Mouse (Mus musculus): Measurements from ENCODE around the gene Actn3. TPM values are rescaled to one million over a fixed set of nuclear protein-coding genes. Genes with fewer than 3 reads are reported as not detected.
A peak's percentile ranks its signal among the peaks of the same experiment; 100 is the strongest.

Actn3 gene
- polyA plus RNA-seq, 1 experiment from 2014 or later = 1.6 TPM

GRCm38 (mm10) chr19:4855470-4855820 lies 22.3 kb downstream of the Actn3 start:
- Histone ChIP-seq H3K36me3 (0 out of 2 replicates have a peak, but pooled peaks cover 3% of the 10 kb centered on the region), H3K4me3 (peak overlapping the region; percentile 65), H3K4me2 (replicated peaks) (peak overlapping the region; percentile 96), H3K27ac (replicated peaks) (peak overlapping the region; percentile 75), H3K4me1 (peaks cover 15% of the 10 kb centered on the region), H3K9me3 (no peaks in the 10 kb centered on the region), H3K9ac (replicated peaks) (peak overlapping the region; percentile 71), H3K27me3 (peaks cover 17% of the 10 kb centered on the region)
- no peak; the same call in none of the 2 replicates for ATAC-seq (ENCODE audit: low FRiP score, low read depth)
- WGBS = 1% methylated on average over 14 of the region's 14 CpGs

- peaks cover 15% of the 10 kb centered on the region for H3K4me1 ChIP-seq
- peak within 1 kb of the TSS; percentile 65 for H3K4me3 ChIP-seq
- H3K27me3 ChIP-seq = peaks cover 19% of the 10 kb centered on the region
- WGBS = 4% methylated on average over 39 of the region's 45 CpGs
- peak within 1 kb of the TSS; percentile 71 for H3K9ac ChIP-seq (replicated peaks)
- no peaks in the 10 kb centered on the region for H3K36me3 ChIP-seq
- no peaks in the 10 kb centered on the region for H3K9me3 ChIP-seq
- peak within 1 kb of the TSS; percentile 96 for H3K4me2 ChIP-seq (replicated peaks)
- peak; percentile 93 for ATAC-seq (ENCODE audit: low FRiP score, low read depth)
- H3K27ac ChIP-seq (replicated peaks) = peak within 1 kb of the TSS; percentile 75
Observed at GRCm38 (mm10) chr19:4854552-4855469, 22.9 kb downstream of the Actn3 start, which contains the start of gene Ctsf. Gene Ctsf (plus strand): TSS chr19:4855130.

- Histone ChIP-seq H3K27me3 (peaks cover 6% of the 10 kb centered on the region; the same call in 1 of the 2 replicates), H3K36me3 (no peaks in the 10 kb centered on the region), H3K9me3 (no peaks in the 10 kb centered on the region), H3K27ac (replicated peaks) (no peak overlapping the region), H3K4me1 (peaks cover 6% of the 10 kb centered on the region), H3K4me2 (replicated peaks) (no peak overlapping the region), H3K9ac (replicated peaks) (no peak overlapping the region), H3K4me3 (no peak overlapping the region)
- ATAC-seq (ENCODE audit: low FRiP score, low read depth) = no peak
- WGBS = 33% methylated on average over 5 of the region's 5 CpGs
Observed at GRCm38 (mm10) chr19:4850281-4850680, 27.4 kb downstream of the Actn3 start.

- H3K4me2 ChIP-seq (replicated peaks) = no peak overlapping the region
- H3K9me3 ChIP-seq = no peaks in the 10 kb centered on the region
- peaks cover 5% of the 10 kb centered on the region; the same call in 1 of the 2 replicates for H3K4me1 ChIP-seq
- no peak overlapping the region for H3K9ac ChIP-seq (replicated peaks)
- 57% methylated on average over 4 of the region's 4 CpGs for WGBS
- no peak overlapping the region for H3K27ac ChIP-seq (replicated peaks)
- no peak for ATAC-seq (ENCODE audit: low FRiP score, low read depth)
- no peak overlapping the region for H3K4me3 ChIP-seq
- no peaks in the 10 kb centered on the region for H3K36me3 ChIP-seq
- H3K27me3 ChIP-seq = peaks cover 6% of the 10 kb centered on the region; the same call in 1 of the 2 replicates
Observed at GRCm38 (mm10) chr19:4849800-4850199, 27.9 kb downstream of the Actn3 start.

GRCm38 (mm10) chr19:4847490-4847889 lies 30.2 kb downstream of the Actn3 start:
- Histone ChIP-seq H3K27ac (replicated peaks) (no peak overlapping the region), H3K4me3 (no peak overlapping the region), H3K4me1 (no peaks in the 10 kb centered on the region), H3K36me3 (no peaks in the 10 kb centered on the region), H3K4me2 (replicated peaks) (no peak overlapping the region), H3K9me3 (no peaks in the 10 kb centered on the region), H3K27me3 (peaks cover 7% of the 10 kb centered on the region; the same call in 1 of the 2 replicates), H3K9ac (replicated peaks) (no peak overlapping the region)
- ATAC-seq (ENCODE audit: low FRiP score, low read depth) = no peak
- 42% methylated on average over 7 of the region's 7 CpGs for WGBS

- ATAC-seq (ENCODE audit: low FRiP score, low read depth) = no peak
- no peaks in the 10 kb centered on the region for H3K4me1 ChIP-seq
- H3K27me3 ChIP-seq = peaks cover 22% of the 10 kb centered on the region
- H3K4me3 ChIP-seq = no peak overlapping the region
- no peak overlapping the region for H3K4me2 ChIP-seq (replicated peaks)
- H3K9ac ChIP-seq (replicated peaks) = no peak overlapping the region
- no peak overlapping the region for H3K27ac ChIP-seq (replicated peaks)
- WGBS = 77% methylated on average over 2 of the region's 2 CpGs
- no peaks in the 10 kb centered on the region for H3K9me3 ChIP-seq
- H3K36me3 ChIP-seq = no peaks in the 10 kb centered on the region
Observed at GRCm38 (mm10) chr19:4845846-4846245, 31.9 kb downstream of the Actn3 start.

GRCm38 (mm10) chr19:4842611-4843010 lies 35.1 kb downstream of the Actn3 start:
- Histone ChIP-seq H3K4me2 (replicated peaks) (no peak overlapping the region), H3K36me3 (no peaks in the 10 kb centered on the region), H3K27ac (replicated peaks) (no peak overlapping the region), H3K9ac (replicated peaks) (no peak overlapping the region), H3K27me3 (peaks cover 31% of the 10 kb centered on the region), H3K4me3 (no peak overlapping the region), H3K4me1 (peaks cover 19% of the 10 kb centered on the region), H3K9me3 (no peaks in the 10 kb centered on the region)
- 72% methylated on average over 2 of the region's 2 CpGs for WGBS
- ATAC-seq (ENCODE audit: low FRiP score, low read depth) = no peak

GRCm38 (mm10) chr19:4840848-4841247 lies 36.9 kb downstream of the Actn3 start:
- H3K4me3 ChIP-seq = no peak overlapping the region
- no peak for ATAC-seq (ENCODE audit: low FRiP score, low read depth)
- no peaks in the 10 kb centered on the region for H3K36me3 ChIP-seq
- H3K9ac ChIP-seq (replicated peaks) = no peak overlapping the region
- no peak overlapping the region for H3K27ac ChIP-seq (replicated peaks)
- H3K4me2 ChIP-seq (replicated peaks) = no peak overlapping the region
- H3K27me3 ChIP-seq = peaks cover 31% of the 10 kb centered on the region
- H3K4me1 ChIP-seq = peaks cover 19% of the 10 kb centered on the region
- H3K9me3 ChIP-seq = no peaks in the 10 kb centered on the region
- WGBS = 84% methylated on average over 9 of the region's 9 CpGs

- WGBS = under 1% methylated on average over 25 of the region's 25 CpGs
Observed at GRCm38 (mm10) chr19:4839149-4839548, 38.6 kb downstream of the Actn3 start, which contains the start of the genes Ccs and Ccdc87. Gene Ccs (minus strand): TSS chr19:4839332. Gene Ccdc87 (plus strand): TSS chr19:4839366.

GRCm38 (mm10) chr19:4838526-4839140 lies 39.1 kb downstream of the Actn3 start:
- H3K4me1 ChIP-seq = peaks cover 19% of the 10 kb centered on the region
- peak; percentile 39; the same call in 1 of the 2 replicates for ATAC-seq (ENCODE audit: low FRiP score, low read depth)
- H3K36me3 ChIP-seq = no peaks in the 10 kb centered on the region
- H3K9me3 ChIP-seq = no peaks in the 10 kb centered on the region
- H3K4me2 ChIP-seq (replicated peaks) = peak overlapping the region; percentile 97
- H3K4me3 ChIP-seq = peak overlapping the region; percentile 62
- peak overlapping the region; percentile 73 for H3K9ac ChIP-seq (replicated peaks)
- WGBS = 34% methylated on average over 10 of the region's 10 CpGs
- H3K27me3 ChIP-seq = peaks cover 31% of the 10 kb centered on the region
- H3K27ac ChIP-seq (replicated peaks) = no peak overlapping the region; the same call in 1 of the 2 replicates

More at GRCm38 (mm10) chr19:4839149-4839548, 38.6 kb downstream of the Actn3 start, which contains the start of the genes Ccs and Ccdc87:
- peaks cover 31% of the 10 kb centered on the region for H3K27me3 ChIP-seq
- ATAC-seq (ENCODE audit: low FRiP score, low read depth) = peak; percentile 97
- no peaks in the 10 kb centered on the region for H3K9me3 ChIP-seq
- peaks cover 19% of the 10 kb centered on the region for H3K4me1 ChIP-seq
- H3K36me3 ChIP-seq = no peaks in the 10 kb centered on the region
- peak within 1 kb of the TSS; percentile 73 for H3K9ac ChIP-seq (replicated peaks)
- H3K27ac ChIP-seq (replicated peaks) = no peak within 1 kb of the TSS; the same call in 1 of the 2 replicates
- H3K4me3 ChIP-seq = peak within 1 kb of the TSS; percentile 62
- peak within 1 kb of the TSS; percentile 97 for H3K4me2 ChIP-seq (replicated peaks)

GRCm38 (mm10) chr19:4837049-4837448 lies 40.7 kb downstream of the Actn3 start:
- Histone ChIP-seq H3K27me3 (peaks cover 27% of the 10 kb centered on the region), H3K4me2 (replicated peaks) (no peak overlapping the region), H3K4me1 (peaks cover 26% of the 10 kb centered on the region), H3K27ac (replicated peaks) (no peak overlapping the region), H3K9me3 (no peaks in the 10 kb centered on the region), H3K36me3 (peaks cover 9% of the 10 kb centered on the region; the same call in 1 of the 2 replicates), H3K9ac (replicated peaks) (no peak overlapping the region), H3K4me3 (no peak overlapping the region)
- WGBS = 91% methylated on average over 6 of the region's 6 CpGs
- ATAC-seq (ENCODE audit: low FRiP score, low read depth) = no peak

GRCm38 (mm10) chr19:4836096-4836495 lies 41.6 kb downstream of the Actn3 start:
- no peak for ATAC-seq (ENCODE audit: low FRiP score, low read depth)
- no peak overlapping the region for H3K4me2 ChIP-seq (replicated peaks)

More at GRCm38 (mm10) chr19:4836096-4836495, 41.6 kb downstream of the Actn3 start:
- 87% methylated on average over 2 of the region's 2 CpGs for WGBS
- Histone ChIP-seq H3K9ac (replicated peaks) (no peak overlapping the region), H3K4me1 (peaks cover 27% of the 10 kb centered on the region), H3K27ac (replicated peaks) (no peak overlapping the region), H3K9me3 (no peaks in the 10 kb centered on the region), H3K36me3 (peaks cover 9% of the 10 kb centered on the region; the same call in 1 of the 2 replicates), H3K4me3 (no peak overlapping the region), H3K27me3 (peaks cover 17% of the 10 kb centered on the region)
